Mouse (Mus musculus): Measurements from ENCODE around the gene H2-Oa.

Gene H2-Oa

GRCm38 (mm10) chr17:34101604-34102032 is 9.5 kb downstream of the H2-Oa start:
- peak; percentile 94 for DNase-seq (ENCODE audit: low spot score)

GRCm38 (mm10) chr17:34102831-34103230 is 10.7 kb downstream of the H2-Oa start:
- no peak for DNase-seq (ENCODE audit: low spot score)

- no peak for DNase-seq (ENCODE audit: low spot score)
Measured at GRCm38 (mm10) chr17:34104804-34105203, 12.7 kb downstream of the H2-Oa start.

GRCm38 (mm10) chr17:34106555-34106954 is 14.4 kb downstream of the H2-Oa start:
- no peak for DNase-seq (ENCODE audit: low spot score)

GRCm38 (mm10) chr17:34107109-34107867 is 15.1 kb downstream of the H2-Oa start:
- DNase-seq (ENCODE audit: low spot score): no peak

GRCm38 (mm10) chr17:34108460-34108859 is 16.3 kb downstream of the H2-Oa start:
- DNase-seq (ENCODE audit: low spot score): no peak

- DNase-seq (ENCODE audit: low spot score): no peak
Measured at GRCm38 (mm10) chr17:34109038-34109805, 17.1 kb downstream of the H2-Oa start.

- no peak for DNase-seq (ENCODE audit: low spot score)
Measured at GRCm38 (mm10) chr17:34109806-34110195, 17.7 kb downstream of the H2-Oa start.

- DNase-seq (ENCODE audit: low spot score): no peak
Measured at GRCm38 (mm10) chr17:34110309-34110708, 18.2 kb downstream of the H2-Oa start.

- no peak for DNase-seq (ENCODE audit: low spot score)
Measured at GRCm38 (mm10) chr17:34114114-34114513, 22.0 kb downstream of the H2-Oa start.

GRCm38 (mm10) chr17:34116736-34117370 is 24.7 kb downstream of the H2-Oa start:
- DNase-seq (ENCODE audit: low spot score): no peak

GRCm38 (mm10) chr17:34117421-34118112 is 25.4 kb downstream of the H2-Oa start:
- DNase-seq (ENCODE audit: low spot score): no peak

- DNase-seq (ENCODE audit: low spot score): no peak
Measured at GRCm38 (mm10) chr17:34118113-34118872, 26.2 kb downstream of the H2-Oa start.

- no peak for DNase-seq (ENCODE audit: low spot score)
Measured at GRCm38 (mm10) chr17:34118873-34119248, 26.7 kb downstream of the H2-Oa start.

GRCm38 (mm10) chr17:34119249-34120179 is 27.4 kb downstream of the H2-Oa start, which contains the start of gene H2-DMa:
TSS of gene H2-DMa (plus strand) at chr17:34119541.
- peak; percentile 99 for DNase-seq (ENCODE audit: low spot score)

GRCm38 (mm10) chr17:34120180-34120723 is 28.1 kb downstream of the H2-Oa start:
- DNase-seq (ENCODE audit: low spot score): peak; percentile 75

- peak; percentile 76 for DNase-seq (ENCODE audit: low spot score)
Measured at GRCm38 (mm10) chr17:34120814-34121171, 28.7 kb downstream of the H2-Oa start.

GRCm38 (mm10) chr17:34121172-34121878 is 29.2 kb downstream of the H2-Oa start:
- peak; percentile 78 for DNase-seq (ENCODE audit: low spot score)

- peak; percentile 59 for DNase-seq (ENCODE audit: low spot score)
Measured at GRCm38 (mm10) chr17:34121879-34122187, 29.7 kb downstream of the H2-Oa start.

All from ovary, postnatal 14 days (tissue).